Mouse (Mus musculus): ENCODE data around the gene Hnrnpab. TPM values are rescaled to one million over a fixed set of nuclear protein-coding genes. Genes with fewer than 3 reads are reported as not detected.
A peak's percentile ranks its signal among the peaks of the same experiment; 100 is the strongest.

The Hnrnpab gene
- total and polyA plus RNA-seq, 3 experiments: 266 to 294 (median 286) TPM

GRCm38 (mm10) chr11:51565951-51566350, 40.7 kb downstream of the Hnrnpab start:
- no peak for DNase-seq

DNA sequence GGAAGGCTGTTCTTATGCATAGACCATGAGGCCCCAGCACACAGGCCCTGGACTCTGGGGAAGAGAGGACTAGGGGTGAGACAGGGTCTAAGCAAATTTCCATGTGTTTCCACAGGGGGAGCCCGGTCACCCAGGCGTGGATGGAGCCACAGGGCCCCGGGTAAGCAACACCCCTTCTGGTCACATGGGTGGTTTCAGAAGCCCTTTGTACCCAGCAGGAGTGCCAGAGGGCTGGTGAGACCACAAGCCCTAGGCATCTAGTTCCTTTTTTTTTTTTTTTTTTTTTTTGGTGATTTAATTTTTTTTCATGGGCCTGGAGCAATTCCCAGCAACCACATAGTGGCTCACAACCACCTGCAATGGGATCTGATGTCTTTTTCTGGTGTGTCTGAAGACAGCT, 41.6 kb downstream of the Hnrnpab start:
- DNase-seq: no peak

DNA sequence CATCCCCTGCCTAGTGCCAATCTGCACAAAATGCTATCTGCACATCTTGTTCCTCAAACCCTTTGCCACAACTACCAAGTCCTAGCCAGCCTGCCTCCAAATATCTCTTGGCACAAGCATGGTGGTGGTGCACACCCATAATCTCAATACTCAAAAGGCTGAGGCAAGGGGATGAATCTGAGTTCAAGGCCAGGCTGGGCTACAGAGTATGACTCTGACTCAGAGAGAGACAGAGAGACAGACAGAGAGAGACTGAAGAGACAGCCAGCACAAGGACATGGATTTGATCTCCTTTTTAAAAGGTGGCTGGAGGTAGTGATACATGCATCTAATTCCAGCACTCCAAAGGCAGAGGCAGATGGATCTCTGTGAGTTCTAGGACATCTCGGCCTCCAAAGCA, 43.4 kb downstream of the Hnrnpab start:
- DNase-seq: peak; percentile 52

DNA sequence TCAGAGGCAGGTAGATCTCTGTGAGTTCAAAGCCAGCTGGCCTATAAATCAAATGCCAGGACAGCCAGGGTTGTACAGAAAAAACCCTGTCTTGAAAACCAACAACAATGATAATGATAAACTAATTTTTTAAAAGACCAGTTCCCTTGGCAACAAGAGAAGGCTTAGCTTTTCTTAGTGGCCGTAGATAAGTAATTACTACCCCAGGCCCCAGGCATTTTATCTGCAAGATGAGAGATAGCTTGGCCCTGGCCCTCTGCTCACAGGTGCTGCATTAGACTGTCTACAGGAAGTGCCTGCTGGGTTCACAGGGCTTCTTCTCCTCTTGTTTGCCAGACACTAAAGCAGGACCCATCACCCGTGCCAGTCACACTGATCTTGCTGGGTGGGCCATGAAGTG, 51.6 kb downstream of the Hnrnpab start:
- DNase-seq: no peak

- DNase-seq: no peak
These were observed 52.1 kb downstream of the Hnrnpab start for GRCm38 (mm10) chr11:51554590-51554989.

DNA sequence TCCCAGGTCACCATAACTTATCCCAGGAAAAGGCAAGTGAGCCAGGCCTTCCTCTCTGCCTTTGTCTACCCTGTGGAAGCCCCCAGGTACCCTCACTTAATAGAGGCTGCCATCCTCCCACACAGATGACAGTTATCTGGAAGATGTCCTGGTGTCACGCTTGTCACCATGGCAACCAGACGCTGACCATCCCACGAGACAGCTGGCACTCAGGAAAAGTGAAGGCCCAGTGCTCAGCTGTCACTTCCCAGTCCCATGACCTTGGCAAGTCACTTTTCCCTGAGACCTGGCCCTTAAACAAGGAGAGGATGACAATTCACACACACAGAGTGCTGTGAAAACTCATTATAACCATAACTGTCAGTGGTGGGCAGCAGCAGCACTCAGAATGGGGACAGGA, 54.6 kb downstream of the Hnrnpab start:
- no peak for DNase-seq

- DNase-seq: no peak
These were observed 55.4 kb downstream of the Hnrnpab start for GRCm38 (mm10) chr11:51551253-51551652.

Other genes starting within 250 kb of the Hnrnpab start
- gene Phykpl, start 22.1 kb downstream of the Hnrnpab start, total RNA-seq (2021): 10 to 100 TPM; 21.7 to 23.3 TPM
- 29.2 and 35.1 TPM in 2 replicates for gene Phykpl, start 22.1 kb downstream of the Hnrnpab start, polyA plus RNA-seq (2012; rRNA removed)
- gene Nhp2, start 12.9 kb upstream of the Hnrnpab start, total RNA-seq (2021): 10 to 100 TPM; 76.3 to 79.4 TPM
- gene Nhp2, start 12.9 kb upstream of the Hnrnpab start, polyA plus RNA-seq (2012; rRNA removed): 41.8 and 48.3 TPM in 2 replicates
- 10 to 100 TPM; 44.0 to 61.9 TPM for gene Rmnd5b, start 29.0 kb upstream of the Hnrnpab start, total RNA-seq (2021)
- 201 and 250 TPM in 2 replicates for gene Rmnd5b, start 29.0 kb upstream of the Hnrnpab start, polyA plus RNA-seq (2012; rRNA removed)
- gene N4bp3, start 44.0 kb upstream of the Hnrnpab start, total RNA-seq (2021): 1 to 10 TPM; 5.3 to 9.3 TPM
- gene N4bp3, start 44.0 kb upstream of the Hnrnpab start, polyA plus RNA-seq (2012; rRNA removed): 10.5 and 15.1 TPM in 2 replicates
- gene D930048N14Rik, start 44.1 kb upstream of the Hnrnpab start, total RNA-seq (2021): 1 to 10 TPM; 1.0 to 2.4 TPM
- gene D930048N14Rik, start 44.1 kb upstream of the Hnrnpab start, polyA plus RNA-seq (2012; rRNA removed): 5.0 and 6.1 TPM in 2 replicates
- gene 0610009B22Rik, start 82.0 kb upstream of the Hnrnpab start, total RNA-seq (2021): 10 to 100 TPM; 49.2 to 53.7 TPM
- gene 0610009B22Rik, start 82.0 kb upstream of the Hnrnpab start, polyA plus RNA-seq (2012; rRNA removed): 4.2 and 4.8 TPM in 2 replicates
- gene Sec24a, start 156.8 kb upstream of the Hnrnpab start, total RNA-seq (2021): 10 to 100 TPM; 25.2 to 56.7 TPM
- 21.7 and 26.6 TPM in 2 replicates for gene Sec24a, start 156.8 kb upstream of the Hnrnpab start, polyA plus RNA-seq (2012; rRNA removed)
- gene Sar1b, start 156.8 kb upstream of the Hnrnpab start, total RNA-seq (2021): 100 to 1,000 TPM in 1 of 2 experiments, 10 to 100 TPM in 1; 97.8 to 121 TPM
- 5.7 and 6.6 TPM in 2 replicates for gene Sar1b, start 156.8 kb upstream of the Hnrnpab start, polyA plus RNA-seq (2012; rRNA removed)